Mouse (Mus musculus): ENCODE results near the gene Fgfr2.

Fgfr2 gene

GRCm38 (mm10) chr7:130590081-130590828 lies 2532.9 kb downstream of the Fgfr2 start:
- no peak for DNase-seq (ENCODE audit: low read depth, low spot score)

- no peak for DNase-seq (ENCODE audit: low read depth, low spot score)
Observed at GRCm38 (mm10) chr7:130586521-130587072, 2536.6 kb downstream of the Fgfr2 start.

- DNase-seq (ENCODE audit: low read depth, low spot score): no peak
Observed at GRCm38 (mm10) chr7:130578607-130579006, 2544.5 kb downstream of the Fgfr2 start.

- no peak for DNase-seq (ENCODE audit: low read depth, low spot score)
Observed at GRCm38 (mm10) chr7:130578066-130578465, 2545.1 kb downstream of the Fgfr2 start.

GRCm38 (mm10) chr7:130577388-130578003 lies 2545.7 kb downstream of the Fgfr2 start, which contains the start of gene Tacc2:
TSS of gene Tacc2 (plus strand) at chr7:130577438.
- no peak for DNase-seq (ENCODE audit: low read depth, low spot score)

- DNase-seq (ENCODE audit: low read depth, low spot score): no peak
Observed at GRCm38 (mm10) chr7:130576981-130577380, 2546.2 kb downstream of the Fgfr2 start.

- DNase-seq (ENCODE audit: low read depth, low spot score): peak; percentile 53
Observed at GRCm38 (mm10) chr7:130574211-130574991, 2548.7 kb downstream of the Fgfr2 start.

GRCm38 (mm10) chr7:130573746-130574145 lies 2549.4 kb downstream of the Fgfr2 start:
- DNase-seq (ENCODE audit: low read depth, low spot score): no peak

- no peak for DNase-seq (ENCODE audit: low read depth, low spot score)
Observed at GRCm38 (mm10) chr7:130572821-130573220, 2550.3 kb downstream of the Fgfr2 start, which contains the start of gene Nsmce4a. TSS of gene Nsmce4a (minus strand) at chr7:130573118.

GRCm38 (mm10) chr7:130570472-130570871 lies 2552.7 kb downstream of the Fgfr2 start:
- no peak for DNase-seq (ENCODE audit: low read depth, low spot score)

GRCm38 (mm10) chr7:130568783-130569436 lies 2554.2 kb downstream of the Fgfr2 start:
- no peak for DNase-seq (ENCODE audit: low read depth, low spot score)

GRCm38 (mm10) chr7:130564596-130564995 lies 2558.6 kb downstream of the Fgfr2 start:
- no peak for DNase-seq (ENCODE audit: low read depth, low spot score)

- no peak for DNase-seq (ENCODE audit: low read depth, low spot score)
Observed at GRCm38 (mm10) chr7:130563880-130564279, 2559.3 kb downstream of the Fgfr2 start.

GRCm38 (mm10) chr7:130563276-130563675 lies 2559.9 kb downstream of the Fgfr2 start:
- DNase-seq (ENCODE audit: low read depth, low spot score): no peak

GRCm38 (mm10) chr7:130560933-130561332 lies 2562.2 kb downstream of the Fgfr2 start:
- DNase-seq (ENCODE audit: low read depth, low spot score): no peak

- DNase-seq (ENCODE audit: low read depth, low spot score): no peak
Observed at GRCm38 (mm10) chr7:130558592-130558991, 2564.6 kb downstream of the Fgfr2 start.

- DNase-seq (ENCODE audit: low read depth, low spot score): no peak
Observed at GRCm38 (mm10) chr7:130555597-130555996, 2567.6 kb downstream of the Fgfr2 start.

- no peak for DNase-seq (ENCODE audit: low read depth, low spot score)
Observed at GRCm38 (mm10) chr7:130553321-130553720, 2569.8 kb downstream of the Fgfr2 start.

GRCm38 (mm10) chr7:130552780-130553179 lies 2570.4 kb downstream of the Fgfr2 start:
- DNase-seq (ENCODE audit: low read depth, low spot score): no peak

GRCm38 (mm10) chr7:130547635-130548175 lies 2575.4 kb downstream of the Fgfr2 start:
- DNase-seq (ENCODE audit: low read depth, low spot score): no peak

Data from ES-CJ7 (cell line).